Mouse (Mus musculus) bone marrow, adult 2 months (tissue): ENCODE results near the gene Rabl3.

Source experiments
- CTCF ChIP-seq: fragments of 200-500 bp; IDR thresholded peaks from 2 replicates; pipeline ENCODE4 v1.5.1; 2011; ENCODE audit warnings: low read length, control low read depth; ENCODE audit not compliant: control insufficient read depth, insufficient read depth
- POLR2A ChIP-seq: fragments of 200-500 bp; IDR thresholded peaks from 2 replicates; pipeline ENCODE4 v1.6.1; 2011; ENCODE audit warnings: low read depth, mild to moderate bottlenecking, control low read depth, low read length, borderline replicate concordance; ENCODE audit not compliant: control insufficient read depth

- TF ChIP-seq POLR2A, result no peak
- TF ChIP-seq CTCF, result no peak
These were observed 42.2 kb downstream of the Rabl3 start for GRCm38 (mm10) chr16:37581901-37582300.
